Mouse (Mus musculus) heart, postnatal 0 days (tissue): Measurements from ENCODE around the gene Gm5105.

Experiments
- CTCF ChIP-seq: IDR thresholded peaks from 2 replicates; pipeline ENCODE4 v1.5.1; 2016; ENCODE audit warnings: antibody characterized with exemption, control low read depth, low read depth
- EP300 ChIP-seq: IDR thresholded peaks from 2 replicates; pipeline ENCODE4 v1.6.1; 2016; ENCODE audit warnings: antibody characterized with exemption, low read depth

DNA sequence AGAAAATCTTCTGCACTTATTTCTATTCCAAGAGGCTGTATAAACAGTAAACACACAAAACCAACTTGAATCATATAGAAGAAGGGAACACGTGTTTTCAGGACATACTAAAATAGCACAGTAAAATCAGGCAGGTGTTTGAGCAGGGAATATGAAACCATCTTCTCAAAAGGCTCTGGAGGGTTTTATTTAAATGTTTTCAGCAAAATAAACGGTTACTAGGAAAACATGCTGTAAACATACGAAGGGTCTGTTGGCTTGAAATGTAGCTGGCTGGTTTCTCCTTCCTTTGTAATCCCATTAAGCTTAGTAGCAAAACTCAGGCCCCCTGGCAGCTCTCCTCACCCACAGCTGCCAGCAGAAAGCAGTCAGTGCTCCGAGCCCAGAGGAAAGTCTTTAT, 9.0 kb downstream of the Gm5105 start:
- TF ChIP-seq CTCF, result no peak
- no peak for TF ChIP-seq EP300
